Mouse (Mus musculus) brain, embryonic 14.5 days (tissue): ENCODE measurements at regions not wholly inside any gene's neighbourhood (a gene's known extent, or its start where the extent isn't known, plus 50 kb on each side); places are given as distances from the start of the nearest gene placed in this dataset.

Experiments
- DNase-seq: peaks from one replicate; pipeline ENCODE4 v3.0.0-alpha.2; 2011; ENCODE audit warnings: low read depth
- CTCF ChIP-seq: fragments of 200-500 bp; IDR thresholded peaks from 2 replicates; pipeline ENCODE4 v1.5.1; 2012; ENCODE audit warnings: inconsistent platforms, mild to moderate bottlenecking, moderate library complexity, borderline replicate concordance; ENCODE audit not compliant: insufficient read depth, insufficient read length; ENCODE audit errors: extremely low read depth
- POLR2A ChIP-seq: fragments of 200-500 bp; IDR thresholded peaks from 2 replicates; pipeline ENCODE4 v1.6.1; 2012; ENCODE audit warnings: mild to moderate bottlenecking, inconsistent platforms, borderline replicate concordance; ENCODE audit not compliant: poor library complexity, insufficient read depth, insufficient read length, severe bottlenecking; ENCODE audit errors: extremely low read depth

- DNase-seq = peak; percentile 94
- TF ChIP-seq CTCF = no peak
- no peak for TF ChIP-seq POLR2A
These were observed 118.5 kb upstream of the Sox14 start for GRCm38 (mm10) chr9:99994285-99995144.

GRCm38 (mm10) chr9:99987376-99987775 lies 111.4 kb upstream of the Sox14 start:
- no peak for DNase-seq
- no peak for TF ChIP-seq CTCF
- no peak for TF ChIP-seq POLR2A

GRCm38 (mm10) chr9:99980734-99981133 lies 104.8 kb upstream of the Sox14 start:
- no peak for DNase-seq
- TF ChIP-seq CTCF (no peak), POLR2A (no peak)

- TF ChIP-seq POLR2A = no peak
- peak; percentile 18 for DNase-seq
These were observed 85.6 kb upstream of the Sox14 start for GRCm38 (mm10) chr9:99961561-99961960.

GRCm38 (mm10) chr9:99954720-99955119 lies 78.8 kb upstream of the Sox14 start:
- TF ChIP-seq CTCF (no peak), POLR2A (no peak)
- DNase-seq = peak; percentile 84

GRCm38 (mm10) chr9:99954038-99954618 lies 78.2 kb upstream of the Sox14 start:
- DNase-seq = peak; percentile 86

More at GRCm38 (mm10) chr9:99954038-99954618, 78.2 kb upstream of the Sox14 start:
- TF ChIP-seq POLR2A (no peak), CTCF (no peak)
